ENCODE assay signal across 10 mouse cellular contexts in genomic region chrX:6254058-6254457, GRCm38 (mm10).
A peak's percentile ranks its signal among the peaks of the same experiment; 100 is the strongest.
DNase-seq lines count a peak whose midpoint lies in the region; ATAC-seq and TF ChIP-seq lines count a peak whose summit lies in the region.
"Had no signal": no experiment of that assay in that cellular context is flagged by ENCODE, and none has a peak within 500 bp of the region (broad histone marks: within the 10 kb centered on the region; RNA-seq: fewer than 3 reads in every experiment).

No protein-coding gene starts in this region.

- H3K27ac ChIP-seq in forebrain, postnatal 0 days (ENCODE audit: low read depth, low read length): no peak overlapping the region
- no peak overlapping the region for H3K27ac ChIP-seq in forebrain, embryonic 13.5 days
- no peak overlapping the region for H3K27ac ChIP-seq in kidney, embryonic 14.5 days (ENCODE audit: low read depth, low read length)
- H3K27ac ChIP-seq: neural tube, embryonic 15.5 days had no signal

- ATAC-seq in forebrain, postnatal 0 days: peak; percentile 40; the same call in 1 of the 2 replicates
- no peak for ATAC-seq in forebrain, embryonic 13.5 days
- ATAC-seq in kidney, embryonic 14.5 days (ENCODE audit: low FRiP score, low TSS enrichment): no peak
- ATAC-seq: liver, postnatal 0 days had no signal

- DNase-seq in forebrain, postnatal 0 days: peak; percentile 34
- peak; percentile 4 for DNase-seq in left cerebral cortex, adult 11 months (ENCODE audit: low spot score)
- no peak for DNase-seq in left cerebral cortex, postnatal 4 days
- peak; percentile 9 for DNase-seq in MN1 (ENCODE audit: low spot score)
- DNase-seq in forelimb bud, embryonic 11.5 days (ENCODE audit: low read depth, low spot score): peak; percentile 3
- DNase-seq in urinary bladder, postnatal 10 days (ENCODE audit: low spot score): no peak
- DNase-seq: liver, postnatal 0 days had no signal

- no peak overlapping the region for H3K4me3 ChIP-seq in forebrain, postnatal 0 days (ENCODE audit: low read depth, low read length)
- H3K4me3 ChIP-seq in forebrain, embryonic 13.5 days: no peak overlapping the region
- H3K4me3 ChIP-seq in kidney, embryonic 14.5 days (ENCODE audit: low read length): no peak overlapping the region
- H3K4me3 ChIP-seq: neural tube, embryonic 15.5 days had no signal

- H3K4me1 ChIP-seq in forebrain, postnatal 0 days (ENCODE audit: insufficient read depth): no peaks in the 10 kb centered on the region
- H3K4me1 ChIP-seq in forebrain, embryonic 13.5 days: no peaks in the 10 kb centered on the region
- H3K4me1 ChIP-seq in kidney, embryonic 14.5 days (ENCODE audit: control insufficient read depth, insufficient read depth, low read length): no peaks in the 10 kb centered on the region
- H3K4me1 ChIP-seq: neural tube, embryonic 15.5 days had no signal

- no peaks in the 10 kb centered on the region for H3K9me3 ChIP-seq in forebrain, postnatal 0 days (ENCODE audit: low read length)
- no peaks in the 10 kb centered on the region for H3K9me3 ChIP-seq in forebrain, embryonic 13.5 days (replicated peaks)
- no peaks in the 10 kb centered on the region for H3K9me3 ChIP-seq in kidney, embryonic 14.5 days (ENCODE audit: control insufficient read depth, low read length)
- H3K9me3 ChIP-seq: neural tube, embryonic 15.5 days had no signal

- H3K27me3 ChIP-seq in forebrain, postnatal 0 days (ENCODE audit: insufficient read depth, low read length): no peaks in the 10 kb centered on the region
- H3K27me3 ChIP-seq in forebrain, embryonic 13.5 days: no peaks in the 10 kb centered on the region
- no peaks in the 10 kb centered on the region for H3K27me3 ChIP-seq in kidney, embryonic 14.5 days (ENCODE audit: control insufficient read depth, insufficient read depth, low read length)
- H3K27me3 ChIP-seq: neural tube, embryonic 15.5 days had no signal

- intact Hi-C loops in left cerebral cortex, postnatal 4 days (cut with DNase I): no loop called here

- no peak overlapping the region for H3K4me2 ChIP-seq in forebrain, postnatal 0 days (ENCODE audit: low read depth)
- H3K4me2 ChIP-seq in forebrain, embryonic 13.5 days: no peak overlapping the region
- H3K4me2 ChIP-seq in kidney, embryonic 14.5 days (replicated peaks; ENCODE audit: low read depth, low read length): no peak overlapping the region
- H3K4me2 ChIP-seq: neural tube, embryonic 15.5 days had no signal

- no peak overlapping the region for H3K9ac ChIP-seq in forebrain, postnatal 0 days
- H3K9ac ChIP-seq in forebrain, embryonic 13.5 days: no peak overlapping the region
- no peak overlapping the region for H3K9ac ChIP-seq in kidney, embryonic 14.5 days (ENCODE audit: low read depth, low read length)
- H3K9ac ChIP-seq: liver, postnatal 0 days; neural tube, embryonic 15.5 days had no signal

- H3K36me3 ChIP-seq in forebrain, postnatal 0 days (ENCODE audit: insufficient read depth): no peaks in the 10 kb centered on the region
- no peaks in the 10 kb centered on the region for H3K36me3 ChIP-seq in forebrain, embryonic 13.5 days (ENCODE audit: poor library complexity, severe bottlenecking)
- no peaks in the 10 kb centered on the region for H3K36me3 ChIP-seq in kidney, embryonic 14.5 days (ENCODE audit: control insufficient read depth, insufficient read depth, low read length)
- H3K36me3 ChIP-seq: neural tube, embryonic 15.5 days had no signal

- peak; percentile 59 for TF ChIP-seq CTCF in forebrain, postnatal 0 days (IDR thresholded peaks at IDR 0.05; ENCODE audit: low read depth)

Comparison
In these comparisons a context has a peak if more than half of its experiments do, and no peak if none do; other contexts are left out.
1. DNase-seq: peak in forebrain, postnatal 0 days (single experiment), left cerebral cortex, adult 11 months (single experiment), MN1 (single experiment) and forelimb bud, embryonic 11.5 days (single experiment); none in left cerebral cortex, postnatal 4 days (single experiment) and urinary bladder, postnatal 10 days (single experiment).